Mouse (Mus musculus) 416B (cell line): ENCODE data around the gene Krt26.
A peak's percentile ranks its signal among the peaks of the same experiment; 100 is the strongest.

Experiments used
- DNase-seq: peaks from one replicate; pipeline ENCODE4 v3.0.0; 2011; ENCODE audit warnings: low read depth

Gene Krt26

GRCm38 (mm10) chr11:99284833-99285312 is 52.9 kb downstream of the Krt26 start, which contains the start of gene Krt24:
Krt24 (minus strand) TSS chr11:99285262.
- no peak for DNase-seq

- no peak for DNase-seq
Measured at GRCm38 (mm10) chr11:99284011-99284410, 53.8 kb downstream of the Krt26 start.

- DNase-seq: peak; percentile 13
Measured at GRCm38 (mm10) chr11:99283334-99283733, 54.4 kb downstream of the Krt26 start.

GRCm38 (mm10) chr11:99281116-99281515 is 56.6 kb downstream of the Krt26 start:
- no peak for DNase-seq

GRCm38 (mm10) chr11:99279986-99280385 is 57.8 kb downstream of the Krt26 start:
- DNase-seq: no peak
